Mouse (Mus musculus) neural tube, embryonic 15.5 days (tissue): ENCODE measurements around the gene Apoe. TPM values are rescaled to one million over a fixed set of nuclear protein-coding genes. Genes with fewer than 3 reads are reported as not detected.

ENCODE experiments used
- ATAC-seq: fragments of 200-750 bp; cut with Nextera tagmentation; 2 replicates; pipeline ENCODE4 v1.8.0; 2017; ENCODE audit warnings: mild to moderate bottlenecking, moderate TSS enrichment, moderate library complexity; ENCODE audit not compliant: low FRiP score
- H3K27ac ChIP-seq: fragments of 300-500 bp; sonication (generic); replicated peaks from 2 replicates; pipeline ENCODE4 v1.5.1; 2015; ENCODE audit warnings: mild to moderate bottlenecking, inconsistent platforms
- H3K27me3 ChIP-seq: fragments of 300-500 bp; sonication (generic); replicated peaks from 2 replicates; pipeline ENCODE4 v1.6.1; 2015; ENCODE audit warnings: inconsistent platforms
- H3K36me3 ChIP-seq: fragments of 300-500 bp; sonication (generic); 2 replicates; pipeline ENCODE4 v1.6.1; 2015; ENCODE audit warnings: inconsistent platforms
- H3K4me1 ChIP-seq: fragments of 300-500 bp; sonication (generic); 2 replicates; pipeline ENCODE4 v1.6.1; 2015; ENCODE audit warnings: inconsistent platforms
- H3K4me2 ChIP-seq: fragments of 300-500 bp; sonication (generic); 2 replicates; pipeline ENCODE4 v1.6.1; 2015; ENCODE audit warnings: inconsistent platforms, mild to moderate bottlenecking, moderate library complexity
- H3K4me3 ChIP-seq: fragments of 300-500 bp; sonication (generic); replicated peaks from 2 replicates; pipeline ENCODE4 v1.5.1; 2015; ENCODE audit warnings: mild to moderate bottlenecking, inconsistent platforms
- H3K9ac ChIP-seq: fragments of 300-500 bp; sonication (generic); replicated peaks from 2 replicates; pipeline ENCODE4 v1.6.1; 2015; ENCODE audit warnings: mild to moderate bottlenecking, inconsistent platforms
- H3K9me3 ChIP-seq: fragments of 300-500 bp; sonication (generic); replicated peaks from 2 replicates; pipeline ENCODE4 v1.6.1; 2016; ENCODE audit warnings: inconsistent platforms
- WGBS: fragments of 180-500 bp; shearing (Covaris S2); methylation state at CpG from one replicate; pipeline ENCODE4 v1.1.7; 2015; ENCODE audit warnings: mixed read lengths; 5-methylcytosine and 5-hydroxymethylcytosine counted together
- polyA plus RNA-seq: library from polyadenylated mRNA; unstranded; fragments of >200 nt; fragmentation: Nextera tagmentation; extraction: Ambion mirVana; gene quantifications from 2 replicates; pipeline ENCODE4 v1.2.1, GENCODE M21; 2015

Apoe gene
- polyA plus RNA-seq, 1 experiment from 2014 or later, result 683 TPM

GRCm38 (mm10) chr7:19736389-19737057, 37.5 kb upstream of the Apoe start:
- Histone ChIP-seq H3K9ac (no peak overlapping the region), H3K4me1 (peaks cover 2% of the 10 kb centered on the region; the same call in 1 of the 2 replicates), H3K4me2 (no peak overlapping the region), H3K4me3 (no peak overlapping the region), H3K27me3 (no peaks in the 10 kb centered on the region), H3K36me3 (peaks cover 59% of the 10 kb centered on the region), H3K27ac (no peak overlapping the region), H3K9me3 (no peaks in the 10 kb centered on the region)
- ATAC-seq, result no peak
- 83% methylated on average over 16 of the region's 16 CpGs for WGBS

GRCm38 (mm10) chr7:19734178-19734666, 35.2 kb upstream of the Apoe start:
- Histone ChIP-seq H3K27ac (no peak overlapping the region), H3K9me3 (no peaks in the 10 kb centered on the region), H3K9ac (no peak overlapping the region), H3K27me3 (no peaks in the 10 kb centered on the region), H3K4me2 (no peak overlapping the region), H3K4me1 (no peaks in the 10 kb centered on the region), H3K36me3 (peaks cover 71% of the 10 kb centered on the region), H3K4me3 (no peak overlapping the region)
- 89% methylated on average over 10 of the region's 10 CpGs for WGBS
- ATAC-seq, result no peak

GRCm38 (mm10) chr7:19726541-19726940, 27.6 kb upstream of the Apoe start:
- H3K9ac ChIP-seq, result no peak overlapping the region
- H3K27ac ChIP-seq, result no peak overlapping the region
- H3K4me1 ChIP-seq, result no peaks in the 10 kb centered on the region
- H3K27me3 ChIP-seq, result no peaks in the 10 kb centered on the region
- H3K4me3 ChIP-seq, result no peak overlapping the region
- H3K36me3 ChIP-seq, result peaks cover 85% of the 10 kb centered on the region
- 95% methylated on average over 4 of the region's 4 CpGs for WGBS
- H3K4me2 ChIP-seq, result no peak overlapping the region
- no peaks in the 10 kb centered on the region for H3K9me3 ChIP-seq
- no peak for ATAC-seq

- H3K27ac ChIP-seq, result no peak overlapping the region
- H3K4me2 ChIP-seq, result no peak overlapping the region
- H3K9ac ChIP-seq, result no peak overlapping the region
- WGBS, result 96% methylated on average over 12 of the region's 12 CpGs
- no peaks in the 10 kb centered on the region for H3K27me3 ChIP-seq
- H3K4me1 ChIP-seq, result no peaks in the 10 kb centered on the region
- H3K36me3 ChIP-seq, result peaks cover 77% of the 10 kb centered on the region
- no peak overlapping the region for H3K4me3 ChIP-seq
- no peak for ATAC-seq
- no peaks in the 10 kb centered on the region; the same call in 1 of the 2 replicates for H3K9me3 ChIP-seq
These were observed 25.2 kb upstream of the Apoe start for GRCm38 (mm10) chr7:19724167-19724566.

- Histone ChIP-seq H3K27me3 (no peaks in the 10 kb centered on the region), H3K36me3 (peaks cover 63% of the 10 kb centered on the region), H3K9ac (no peak overlapping the region), H3K9me3 (no peaks in the 10 kb centered on the region; the same call in 1 of the 2 replicates), H3K4me3 (no peak overlapping the region), H3K27ac (no peak overlapping the region), H3K4me1 (no peaks in the 10 kb centered on the region), H3K4me2 (no peak overlapping the region)
- 91% methylated on average over 6 of the region's 6 CpGs for WGBS
- ATAC-seq, result no peak
These were observed 23.8 kb upstream of the Apoe start for GRCm38 (mm10) chr7:19722754-19723195.

GRCm38 (mm10) chr7:19719200-19719599, 20.2 kb upstream of the Apoe start:
- no peak overlapping the region for H3K4me2 ChIP-seq
- peaks cover 33% of the 10 kb centered on the region for H3K36me3 ChIP-seq
- no peak for ATAC-seq
- no peak overlapping the region for H3K27ac ChIP-seq
- no peaks in the 10 kb centered on the region for H3K27me3 ChIP-seq
- no peak overlapping the region for H3K4me3 ChIP-seq
- H3K9ac ChIP-seq, result no peak overlapping the region
- no peaks in the 10 kb centered on the region; the same call in 1 of the 2 replicates for H3K9me3 ChIP-seq
- WGBS, result 87% methylated on average over 4 of the region's 4 CpGs
- H3K4me1 ChIP-seq, result peaks cover 15% of the 10 kb centered on the region

GRCm38 (mm10) chr7:19718297-19718952, 19.4 kb upstream of the Apoe start:
- Histone ChIP-seq H3K27ac (no peak overlapping the region), H3K9me3 (no peaks in the 10 kb centered on the region; the same call in 1 of the 2 replicates), H3K4me2 (no peak overlapping the region), H3K27me3 (no peaks in the 10 kb centered on the region), H3K4me1 (peaks cover 23% of the 10 kb centered on the region), H3K36me3 (peaks cover 27% of the 10 kb centered on the region), H3K4me3 (no peak overlapping the region), H3K9ac (no peak overlapping the region)
- 96% methylated on average over 5 of the region's 5 CpGs for WGBS
- ATAC-seq, result no peak

- Histone ChIP-seq H3K4me2 (no peak overlapping the region), H3K27ac (no peak overlapping the region; the same call in 1 of the 2 replicates), H3K4me3 (no peak overlapping the region), H3K4me1 (peaks cover 24% of the 10 kb centered on the region), H3K27me3 (no peaks in the 10 kb centered on the region), H3K9ac (no peak overlapping the region), H3K9me3 (no peaks in the 10 kb centered on the region; the same call in 1 of the 2 replicates), H3K36me3 (peaks cover 26% of the 10 kb centered on the region)
- no peak for ATAC-seq
- WGBS, result 89% methylated on average over 4 of the region's 4 CpGs
These were observed 18.4 kb upstream of the Apoe start for GRCm38 (mm10) chr7:19717346-19717745.

- ATAC-seq, result no peak
- H3K4me3 ChIP-seq, result peak overlapping the region; percentile 42; the same call in 1 of the 2 replicates
- H3K9ac ChIP-seq, result peak overlapping the region; percentile 56
- H3K36me3 ChIP-seq, result peaks cover 31% of the 10 kb centered on the region
- H3K4me2 ChIP-seq, result peak overlapping the region; percentile 66
- H3K9me3 ChIP-seq, result no peaks in the 10 kb centered on the region; the same call in 1 of the 2 replicates
- WGBS, result 78% methylated on average over 2 of the region's 2 CpGs
- H3K27ac ChIP-seq, result peak overlapping the region; percentile 93
- H3K27me3 ChIP-seq, result no peaks in the 10 kb centered on the region
- H3K4me1 ChIP-seq, result peaks cover 24% of the 10 kb centered on the region
These were observed 17.8 kb upstream of the Apoe start for GRCm38 (mm10) chr7:19716822-19717221.

- Histone ChIP-seq H3K27ac (peak overlapping the region; percentile 93), H3K27me3 (no peaks in the 10 kb centered on the region), H3K4me2 (peak overlapping the region; percentile 66), H3K9me3 (no peaks in the 10 kb centered on the region; the same call in 1 of the 2 replicates), H3K36me3 (peaks cover 31% of the 10 kb centered on the region), H3K4me1 (peaks cover 24% of the 10 kb centered on the region), H3K9ac (peak overlapping the region; percentile 56), H3K4me3 (peak overlapping the region; percentile 42)
- no peak for ATAC-seq
- WGBS, result 5% methylated on average over 18 of the region's 18 CpGs
These were observed 17.2 kb upstream of the Apoe start for GRCm38 (mm10) chr7:19716055-19716682.

GRCm38 (mm10) chr7:19715239-19716054, 16.5 kb upstream of the Apoe start, which contains the start of gene Tomm40:
Gene Tomm40, minus strand, starts transcription at chr7:19715438.
- peaks cover 24% of the 10 kb centered on the region for H3K4me1 ChIP-seq

More at GRCm38 (mm10) chr7:19715239-19716054, 16.5 kb upstream of the Apoe start, which contains the start of gene Tomm40:
- peak within 1 kb of the TSS; percentile 96 for H3K9ac ChIP-seq
- no peaks in the 10 kb centered on the region for H3K27me3 ChIP-seq
- peak; percentile 97 for ATAC-seq
- peak within 1 kb of the TSS; percentile 99 for H3K4me3 ChIP-seq
- H3K9me3 ChIP-seq, result no peaks in the 10 kb centered on the region
- peaks cover 30% of the 10 kb centered on the region for H3K36me3 ChIP-seq
- peak within 1 kb of the TSS; percentile 93 for H3K27ac ChIP-seq
- WGBS, result under 1% methylated on average over 57 of the region's 59 CpGs
- H3K4me2 ChIP-seq, result peak within 1 kb of the TSS; percentile 95
